11 mouse cellular contexts compared by ENCODE assay signal in the genomic region with DNA sequence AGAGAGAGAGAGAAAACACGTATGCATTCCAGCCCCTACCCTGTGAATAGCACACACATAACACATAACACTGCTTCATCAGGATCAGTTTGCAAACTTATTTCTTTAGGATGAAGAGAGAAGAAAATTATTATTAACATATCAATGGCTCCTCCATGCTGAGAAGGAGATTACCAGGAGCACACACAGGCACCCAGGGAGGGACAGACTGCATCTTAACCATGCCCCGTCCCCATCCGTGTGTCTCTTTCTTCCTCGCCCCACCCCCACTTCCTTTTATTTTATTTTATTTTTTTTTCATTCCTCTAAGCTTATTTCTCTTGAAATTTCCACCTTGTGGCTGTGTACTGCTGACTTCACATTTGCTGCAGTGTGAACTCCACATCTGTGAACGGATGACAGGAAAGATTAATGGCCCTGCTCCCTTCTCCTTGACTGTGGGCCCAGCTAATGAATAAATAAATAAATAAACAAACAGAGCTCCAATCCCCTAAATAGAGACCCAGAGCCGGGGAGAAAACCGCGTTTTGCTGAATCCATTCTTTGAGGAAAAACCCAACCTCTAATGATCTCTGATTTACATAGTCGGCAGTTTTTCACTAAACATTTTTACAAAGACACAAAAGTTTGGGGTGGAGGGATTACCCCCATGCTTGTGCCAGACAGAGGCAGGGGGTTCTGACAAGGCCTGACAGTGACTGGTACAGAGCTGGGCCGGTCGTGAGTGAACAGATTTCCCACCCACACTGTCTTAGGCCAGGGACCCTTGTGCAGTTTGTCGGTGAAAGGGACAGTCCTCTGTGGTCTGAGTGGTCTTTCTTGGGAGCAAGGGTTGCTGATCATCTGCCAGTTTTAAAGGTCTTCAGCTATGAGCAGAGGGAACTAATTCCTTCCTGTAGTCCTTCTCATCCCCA.
"Had no signal": no experiment of that assay in that cellular context is flagged by ENCODE, and none has a peak within 500 bp of the region (broad histone marks: within the 10 kb centered on the region; RNA-seq: fewer than 3 reads in every experiment).

No protein-coding gene starts in this region.

- DNase-seq: kidney, adult 2 months; kidney, postnatal 14 days; lung, embryonic 14.5 days; lung, postnatal 10 days; thymus, adult 18-20 months; thymus, postnatal 14 days had no signal

- H3K4me1 ChIP-seq: kidney, embryonic 15.5 days; limb, embryonic 13.5 days; megakaryocyte, embryonic 14.5 days; neural tube, embryonic 12.5 days had no signal

- H3K9me3 ChIP-seq: kidney, embryonic 15.5 days; limb, embryonic 13.5 days; neural tube, embryonic 12.5 days had no signal

- H3K27ac ChIP-seq: kidney, embryonic 15.5 days; limb, embryonic 13.5 days; macrophage; neural tube, embryonic 12.5 days had no signal

- H3K27me3 ChIP-seq: kidney, embryonic 15.5 days; megakaryocyte, embryonic 14.5 days; neural tube, embryonic 12.5 days had no signal

- H3K9ac ChIP-seq: kidney, embryonic 15.5 days; limb, embryonic 13.5 days; lung, embryonic 14.5 days; neural tube, embryonic 12.5 days had no signal

- H3K4me2 ChIP-seq: kidney, embryonic 15.5 days; limb, embryonic 13.5 days; lung, embryonic 14.5 days; neural tube, embryonic 12.5 days had no signal

- H3K4me3 ChIP-seq: kidney, embryonic 15.5 days; limb, embryonic 13.5 days; megakaryocyte, embryonic 14.5 days; neural tube, embryonic 12.5 days had no signal

- H3K36me3 ChIP-seq: kidney, embryonic 15.5 days; limb, embryonic 13.5 days; neural tube, embryonic 12.5 days had no signal
